Mouse (Mus musculus): ENCODE results near the gene Bri3bp. TPM values are rescaled to one million over a fixed set of nuclear protein-coding genes. Genes with fewer than 3 reads are reported as not detected.

The Bri3bp gene
- polyA plus RNA-seq, 1 experiment from 2014 or later, result 29.1 TPM

GRCm38 (mm10) chr5:125402476-125402875 is 38.9 kb upstream of the Bri3bp start:
- no peak for ATAC-seq (ENCODE audit: low read depth)
- Histone ChIP-seq H3K4me1 (replicated peaks; ENCODE audit: control insufficient read depth, insufficient read depth, low read length) (peaks cover 11% of the 10 kb centered on the region), H3K27me3 (ENCODE audit: control insufficient read depth, insufficient read depth, low read depth, low read length) (no peaks in the 10 kb centered on the region), H3K36me3 (ENCODE audit: control insufficient read depth, insufficient read depth, low read length) (no peaks in the 10 kb centered on the region), H3K4me3 (ENCODE audit: low read length) (no peak overlapping the region), H3K27ac (ENCODE audit: low read length) (no peak overlapping the region), H3K9ac (ENCODE audit: low read length) (no peak overlapping the region), H3K4me2 (ENCODE audit: low read depth, low read length) (no peak overlapping the region), H3K9me3 (ENCODE audit: control insufficient read depth, low read length) (no peaks in the 10 kb centered on the region)
- 59% methylated on average over 10 of the region's 10 CpGs for WGBS

DNA sequence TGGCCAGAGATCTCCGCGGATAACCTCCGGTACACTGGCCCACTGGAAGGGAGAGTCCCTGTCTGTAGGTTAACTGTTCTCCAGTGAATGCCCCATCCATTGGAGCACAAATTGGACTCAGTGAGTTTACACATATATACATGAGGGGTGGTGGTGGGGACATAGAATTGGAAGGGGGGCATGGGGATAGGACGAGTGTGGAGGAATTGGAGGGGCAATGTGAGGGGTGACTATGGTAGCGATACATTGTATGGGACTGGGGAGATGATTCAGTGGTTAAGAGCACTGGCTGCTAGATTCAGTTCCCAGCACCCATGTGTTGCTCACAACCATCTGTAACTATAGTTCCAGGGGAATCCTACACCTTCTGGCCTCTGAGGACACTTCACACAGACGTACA is 38.4 kb upstream of the Bri3bp start:
- Histone ChIP-seq H3K4me2 (ENCODE audit: low read depth, low read length) (no peak overlapping the region), H3K36me3 (ENCODE audit: control insufficient read depth, insufficient read depth, low read length) (no peaks in the 10 kb centered on the region), H3K27me3 (ENCODE audit: control insufficient read depth, insufficient read depth, low read depth, low read length) (no peaks in the 10 kb centered on the region), H3K27ac (ENCODE audit: low read length) (no peak overlapping the region), H3K4me1 (replicated peaks; ENCODE audit: control insufficient read depth, insufficient read depth, low read length) (peaks cover 11% of the 10 kb centered on the region), H3K9ac (ENCODE audit: low read length) (no peak overlapping the region), H3K4me3 (ENCODE audit: low read length) (no peak overlapping the region), H3K9me3 (ENCODE audit: control insufficient read depth, low read length) (no peaks in the 10 kb centered on the region)
- WGBS, result 64% methylated on average over 6 of the region's 6 CpGs
- no peak for ATAC-seq (ENCODE audit: low read depth)

DNA sequence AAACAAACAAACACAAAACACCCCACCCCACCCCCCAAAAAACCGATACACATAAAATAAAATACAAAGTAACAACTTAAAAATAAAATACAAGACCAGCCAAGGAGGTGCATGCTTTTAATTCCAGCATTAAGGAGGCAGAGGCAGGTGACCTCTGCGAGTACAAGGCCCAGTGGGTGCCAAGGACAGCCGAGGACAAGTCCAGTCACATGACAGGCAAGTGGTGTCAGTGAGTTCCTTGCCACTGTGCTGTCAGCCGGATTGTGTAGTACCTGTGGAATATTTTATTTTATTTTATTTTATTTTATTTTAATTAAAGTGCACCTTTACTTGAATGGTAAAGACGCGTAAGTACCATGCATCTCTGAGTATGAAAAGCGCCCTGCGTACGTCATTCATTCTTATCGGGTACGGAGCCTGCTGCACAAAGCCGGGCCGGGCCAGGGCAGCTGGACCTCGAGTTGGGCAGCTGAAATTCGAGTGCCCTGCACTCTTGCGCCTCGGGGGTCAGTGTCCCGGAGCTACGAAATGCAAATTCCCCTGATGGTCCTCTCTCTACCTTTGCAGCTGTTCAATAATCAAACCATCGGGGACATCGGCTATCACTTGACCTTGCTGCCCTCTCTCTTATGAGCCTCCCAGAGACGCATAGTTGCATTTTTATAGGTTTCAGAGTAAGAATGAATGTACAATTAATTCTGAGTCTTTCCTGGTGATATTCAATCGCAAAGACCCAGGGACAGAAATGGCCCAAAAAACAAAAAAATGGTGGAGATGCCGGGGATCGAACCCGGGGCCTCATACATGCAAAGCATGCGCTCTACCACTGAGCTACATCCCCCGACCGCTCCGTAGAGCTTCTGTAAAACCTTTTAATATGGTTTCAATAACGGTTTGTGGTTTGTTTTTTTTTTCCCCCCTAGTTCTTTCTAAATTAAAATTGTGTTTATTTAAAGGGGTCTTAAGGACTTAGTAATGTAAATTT is 37.6 kb upstream of the Bri3bp start:
- peak overlapping the region; percentile 56 for H3K9ac ChIP-seq (ENCODE audit: low read length)
- 9% methylated on average over 31 of the region's 31 CpGs for WGBS
- H3K9me3 ChIP-seq (ENCODE audit: control insufficient read depth, low read length), result no peaks in the 10 kb centered on the region
- H3K27ac ChIP-seq (ENCODE audit: low read length), result no peak overlapping the region
- H3K36me3 ChIP-seq (ENCODE audit: control insufficient read depth, insufficient read depth, low read length), result no peaks in the 10 kb centered on the region
- no peaks in the 10 kb centered on the region for H3K27me3 ChIP-seq (ENCODE audit: control insufficient read depth, insufficient read depth, low read depth, low read length)
- peak; percentile 30; the same call in 1 of the 2 replicates for ATAC-seq (ENCODE audit: low read depth)
- H3K4me1 ChIP-seq (replicated peaks; ENCODE audit: control insufficient read depth, insufficient read depth, low read length), result peaks cover 11% of the 10 kb centered on the region
- peak overlapping the region; percentile 74 for H3K4me2 ChIP-seq (ENCODE audit: low read depth, low read length)
- H3K4me3 ChIP-seq (ENCODE audit: low read length), result peak overlapping the region; percentile 49

GRCm38 (mm10) chr5:125404536-125404902 is 36.8 kb upstream of the Bri3bp start:
- peaks cover 12% of the 10 kb centered on the region for H3K4me1 ChIP-seq (replicated peaks; ENCODE audit: control insufficient read depth, insufficient read depth, low read length)
- H3K36me3 ChIP-seq (ENCODE audit: control insufficient read depth, insufficient read depth, low read length), result no peaks in the 10 kb centered on the region
- no peak for ATAC-seq (ENCODE audit: low read depth)
- peak overlapping the region; percentile 69 for H3K27ac ChIP-seq (ENCODE audit: low read length)
- H3K4me3 ChIP-seq (ENCODE audit: low read length), result peak overlapping the region; percentile 67
- H3K27me3 ChIP-seq (ENCODE audit: control insufficient read depth, insufficient read depth, low read depth, low read length), result no peaks in the 10 kb centered on the region
- peak overlapping the region; percentile 74 for H3K4me2 ChIP-seq (ENCODE audit: low read depth, low read length)
- 1% methylated on average over 7 of the region's 7 CpGs for WGBS
- H3K9ac ChIP-seq (ENCODE audit: low read length), result peak overlapping the region; percentile 62
- no peaks in the 10 kb centered on the region for H3K9me3 ChIP-seq (ENCODE audit: control insufficient read depth, low read length)

GRCm38 (mm10) chr5:125404903-125405545 is 36.3 kb upstream of the Bri3bp start:
- Histone ChIP-seq H3K4me2 (ENCODE audit: low read depth, low read length) (peak overlapping the region; percentile 74), H3K27me3 (ENCODE audit: control insufficient read depth, insufficient read depth, low read depth, low read length) (no peaks in the 10 kb centered on the region), H3K27ac (ENCODE audit: low read length) (peak overlapping the region; percentile 69), H3K9me3 (ENCODE audit: control insufficient read depth, low read length) (no peaks in the 10 kb centered on the region), H3K4me1 (replicated peaks; ENCODE audit: control insufficient read depth, insufficient read depth, low read length) (peaks cover 16% of the 10 kb centered on the region), H3K36me3 (ENCODE audit: control insufficient read depth, insufficient read depth, low read length) (no peaks in the 10 kb centered on the region), H3K4me3 (ENCODE audit: low read length) (peak overlapping the region; percentile 67), H3K9ac (ENCODE audit: low read length) (peak overlapping the region; percentile 62)
- peak; percentile 39 for ATAC-seq (ENCODE audit: low read depth)
- WGBS, result under 1% methylated on average over 28 of the region's 28 CpGs

DNA sequence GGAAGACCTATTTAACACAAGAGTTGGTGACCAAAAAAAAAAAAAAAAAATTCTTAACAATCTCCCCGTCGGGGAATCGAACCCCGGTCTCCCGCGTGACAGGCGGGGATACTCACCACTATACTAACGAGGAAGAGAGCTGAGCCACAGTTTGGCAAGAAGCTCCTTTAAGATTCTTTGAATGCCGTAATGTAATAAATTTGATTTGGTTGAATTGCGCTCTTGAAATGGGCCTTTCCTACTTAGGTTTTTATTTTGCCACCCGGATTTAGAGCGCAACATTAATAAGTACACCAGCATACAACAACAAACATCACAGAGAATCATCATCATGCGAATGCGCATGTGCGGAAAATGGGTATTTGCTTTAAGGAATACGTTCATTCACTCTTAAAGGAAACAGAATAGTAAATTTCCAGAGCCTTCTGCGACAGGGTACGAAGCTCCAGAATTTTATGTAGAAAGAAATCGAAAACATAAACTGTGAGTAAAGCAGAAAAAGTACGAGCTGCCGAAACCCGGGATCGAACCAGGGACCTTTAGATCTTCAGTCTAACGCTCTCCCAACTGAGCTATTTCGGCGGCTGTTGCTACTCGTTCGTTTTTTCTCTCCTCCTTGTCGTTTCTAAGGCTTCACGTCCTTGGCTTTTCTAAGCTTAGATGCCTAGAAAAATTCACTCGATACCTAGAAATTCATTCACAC is 35.7 kb upstream of the Bri3bp start:
- peaks cover 16% of the 10 kb centered on the region for H3K4me1 ChIP-seq (replicated peaks; ENCODE audit: control insufficient read depth, insufficient read depth, low read length)
- H3K36me3 ChIP-seq (ENCODE audit: control insufficient read depth, insufficient read depth, low read length), result no peaks in the 10 kb centered on the region
- H3K9ac ChIP-seq (ENCODE audit: low read length), result peak overlapping the region; percentile 77
- under 1% methylated on average over 31 of the region's 31 CpGs for WGBS
- peak; percentile 75 for ATAC-seq (ENCODE audit: low read depth)
- no peaks in the 10 kb centered on the region for H3K9me3 ChIP-seq (ENCODE audit: control insufficient read depth, low read length)
- peak overlapping the region; percentile 90 for H3K27ac ChIP-seq (ENCODE audit: low read length)
- peak overlapping the region; percentile 67 for H3K4me3 ChIP-seq (ENCODE audit: low read length)
- no peaks in the 10 kb centered on the region for H3K27me3 ChIP-seq (ENCODE audit: control insufficient read depth, insufficient read depth, low read depth, low read length)
- peak overlapping the region; percentile 74 for H3K4me2 ChIP-seq (ENCODE audit: low read depth, low read length)

DNA sequence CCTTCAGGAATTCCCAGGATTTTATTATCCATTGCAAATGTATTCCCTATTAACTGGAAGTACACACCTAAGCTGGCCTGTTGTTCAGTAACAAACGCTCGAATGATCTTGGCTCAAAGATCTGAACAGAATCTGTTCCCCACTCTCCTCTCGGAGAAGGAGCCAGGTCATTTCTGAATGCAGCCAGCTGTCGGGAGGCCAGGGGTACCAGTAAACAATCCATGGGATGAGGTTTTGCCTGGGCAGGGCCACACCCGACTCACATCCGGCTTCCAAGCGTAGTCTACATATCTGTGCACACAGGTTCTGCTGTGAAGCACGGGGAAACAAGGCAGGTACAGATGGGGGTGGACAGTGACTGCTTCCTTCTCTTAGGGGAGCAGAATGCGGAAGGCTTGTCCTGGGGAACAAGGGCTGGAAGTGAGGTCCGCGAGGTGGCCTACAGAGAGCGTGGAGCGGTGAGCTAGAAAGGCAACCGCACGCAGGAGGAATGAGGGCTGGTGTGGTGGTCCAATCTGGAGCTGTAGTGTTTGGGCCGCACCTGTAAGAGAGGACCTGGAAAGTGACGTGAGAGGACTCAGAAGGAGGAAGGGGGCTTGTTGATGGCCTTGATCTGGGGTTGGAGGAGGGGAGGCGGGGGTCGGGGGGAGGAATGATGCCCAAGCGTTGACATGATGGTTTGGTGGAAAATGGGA is 34.9 kb upstream of the Bri3bp start:
- WGBS, result under 1% methylated on average over 20 of the region's 20 CpGs
- Histone ChIP-seq H3K9ac (ENCODE audit: low read length) (peak overlapping the region; percentile 77), H3K4me2 (ENCODE audit: low read depth, low read length) (peak overlapping the region; percentile 55), H3K27me3 (ENCODE audit: control insufficient read depth, insufficient read depth, low read depth, low read length) (no peaks in the 10 kb centered on the region), H3K36me3 (ENCODE audit: control insufficient read depth, insufficient read depth, low read length) (no peaks in the 10 kb centered on the region), H3K4me1 (replicated peaks; ENCODE audit: control insufficient read depth, insufficient read depth, low read length) (peaks cover 16% of the 10 kb centered on the region), H3K9me3 (ENCODE audit: control insufficient read depth, low read length) (no peaks in the 10 kb centered on the region), H3K27ac (ENCODE audit: low read length) (peak overlapping the region; percentile 90), H3K4me3 (ENCODE audit: low read length) (peak overlapping the region; percentile 67)
- peak; percentile 34 for ATAC-seq (ENCODE audit: low read depth)

GRCm38 (mm10) chr5:125407020-125407830 is 34.1 kb upstream of the Bri3bp start:
- peak overlapping the region; percentile 55 for H3K4me2 ChIP-seq (ENCODE audit: low read depth, low read length)
- WGBS, result 55% methylated on average over 13 of the region's 13 CpGs
- peak overlapping the region; percentile 67 for H3K4me3 ChIP-seq (ENCODE audit: low read length)
- H3K27ac ChIP-seq (ENCODE audit: low read length), result peak overlapping the region; percentile 90
- ATAC-seq (ENCODE audit: low read depth), result no peak
- H3K4me1 ChIP-seq (replicated peaks; ENCODE audit: control insufficient read depth, insufficient read depth, low read length), result peaks cover 16% of the 10 kb centered on the region
- H3K27me3 ChIP-seq (ENCODE audit: control insufficient read depth, insufficient read depth, low read depth, low read length), result no peaks in the 10 kb centered on the region
- peak overlapping the region; percentile 77 for H3K9ac ChIP-seq (ENCODE audit: low read length)
- H3K36me3 ChIP-seq (ENCODE audit: control insufficient read depth, insufficient read depth, low read length), result no peaks in the 10 kb centered on the region
- H3K9me3 ChIP-seq (ENCODE audit: control insufficient read depth, low read length), result no peaks in the 10 kb centered on the region

Measured in lung, embryonic 16.5 days (tissue).